Mouse (Mus musculus): ENCODE data around the gene Vars2. TPM values are rescaled to one million over a fixed set of nuclear protein-coding genes. Genes with fewer than 3 reads are reported as not detected.

The Vars2 gene
- total RNA-seq (2023) = 10 to 100 TPM; 44.8 to 58.6 TPM

DNA sequence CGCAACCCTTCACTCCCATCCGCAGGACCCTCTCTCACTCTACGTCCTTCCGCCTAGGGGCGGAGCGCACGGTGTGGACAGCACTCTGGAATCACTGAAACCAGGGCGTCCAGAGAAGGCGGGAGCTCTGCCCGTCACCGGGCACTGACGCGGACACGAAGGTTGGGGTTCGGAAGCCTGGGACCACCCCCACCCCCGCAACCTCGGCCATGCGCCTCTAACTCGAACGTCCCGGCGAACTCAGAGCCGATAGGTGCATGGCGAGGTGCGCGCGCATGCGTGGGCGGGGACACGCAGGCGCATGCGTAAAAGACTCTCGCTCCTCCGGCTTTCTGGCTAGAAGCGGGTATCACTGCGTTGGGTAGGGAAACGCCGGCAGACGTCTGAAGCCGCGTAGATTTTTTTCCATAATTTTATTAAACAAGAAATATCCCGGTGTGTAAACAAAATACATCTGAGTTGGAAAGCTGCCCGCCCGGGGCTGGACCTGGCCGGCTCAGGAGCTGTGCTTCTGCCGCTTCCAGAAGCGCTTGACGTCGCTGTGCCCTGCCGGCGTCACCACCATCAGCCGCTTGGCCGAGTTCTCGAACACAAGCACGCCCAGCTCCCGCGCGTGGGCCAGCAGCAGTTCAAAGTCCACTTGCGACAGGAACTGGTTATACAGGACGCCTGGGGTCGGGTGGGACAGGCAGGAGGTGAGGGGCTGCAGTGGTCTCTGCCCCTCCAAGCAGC, at the start of gene Vars2:
TSS of gene Vars2 (minus strand) at position 259 of the 732 bp plus-strand sequence.

DNA sequence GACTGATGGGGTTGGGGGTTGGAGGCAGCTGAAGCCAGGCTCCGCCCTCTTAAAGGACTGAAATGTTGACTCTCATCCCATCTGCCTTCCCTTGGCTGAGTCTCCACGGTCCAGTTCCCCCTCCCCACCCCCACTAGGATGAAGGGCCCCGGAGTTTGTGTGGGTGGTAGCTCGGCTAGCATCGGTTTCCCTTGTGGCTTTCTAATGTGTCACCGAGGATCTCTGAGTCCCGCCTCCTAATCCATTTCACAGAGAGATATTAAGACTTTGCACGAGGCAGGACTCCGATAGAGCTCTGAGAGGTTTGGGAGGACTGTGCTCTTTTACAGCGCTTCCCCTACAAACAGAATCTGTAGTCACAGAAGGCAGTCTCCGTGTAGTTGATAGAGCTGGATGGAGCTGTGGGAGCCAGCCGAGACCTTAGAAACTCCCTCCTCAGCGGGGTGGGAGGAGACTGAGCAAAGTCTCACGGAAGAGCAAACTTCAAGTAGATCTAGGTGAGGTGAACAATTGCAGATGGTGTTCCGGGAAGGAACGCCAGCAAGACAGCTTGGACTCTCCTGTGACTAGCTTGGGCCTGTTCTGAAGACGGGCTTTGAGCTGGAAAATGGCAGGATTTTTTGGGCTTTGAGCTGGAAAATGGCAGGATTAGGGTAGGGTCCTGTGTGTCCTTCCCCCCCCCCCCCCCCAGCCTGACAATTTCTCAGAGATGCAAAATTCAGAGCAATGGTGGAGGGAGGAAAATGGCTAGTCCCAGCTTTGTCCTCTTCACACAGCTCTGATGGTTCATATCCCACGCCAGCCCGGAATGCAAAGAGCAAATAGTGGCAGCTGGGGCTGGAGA, 37.5 kb upstream of the Vars2 start, which contains the start of gene Ddr1:
TSS of gene Ddr1 (minus strand) at position 1 of the 844 bp plus-strand sequence.

DNA sequence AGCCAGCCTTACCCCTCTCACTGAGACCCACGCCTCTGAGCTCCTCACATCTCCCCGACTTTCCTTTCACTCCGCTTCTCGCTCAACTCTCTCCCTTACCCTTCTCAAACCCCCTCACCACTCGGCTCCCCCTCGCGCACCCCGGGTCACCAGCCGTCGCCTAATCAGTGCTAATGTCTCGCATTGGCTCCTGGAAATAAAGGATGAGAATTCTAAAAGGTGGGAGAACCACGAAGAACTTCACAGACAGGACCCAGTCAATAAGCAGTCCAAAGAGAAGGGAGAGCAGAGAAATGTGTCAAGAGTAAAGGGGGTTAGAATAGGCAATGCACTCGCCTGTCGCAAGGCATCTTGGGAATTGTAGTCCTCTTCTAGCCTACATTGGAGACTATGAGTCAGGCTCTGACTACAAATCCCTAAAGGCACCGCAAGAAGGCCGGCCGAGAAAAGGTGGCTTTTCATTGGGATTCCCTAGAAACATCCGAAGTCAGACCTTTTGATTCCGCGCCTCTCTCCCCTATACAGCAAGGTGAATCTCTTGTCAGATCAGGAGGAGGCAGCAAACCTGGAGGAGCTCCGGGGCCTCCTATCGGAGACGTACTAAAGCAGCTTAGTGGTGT, 6.1 kb upstream of the Vars2 start, which contains the start of gene Gtf2h4:
TSS of gene Gtf2h4 (minus strand) at position 324 of the 620 bp plus-strand sequence.

GRCm38 (mm10) chr17:35643609-35644236, 23.7 kb downstream of the Vars2 start, which contains the start of gene Mucl3:
TSS of gene Mucl3 (minus strand) at chr17:35643695.

DNA sequence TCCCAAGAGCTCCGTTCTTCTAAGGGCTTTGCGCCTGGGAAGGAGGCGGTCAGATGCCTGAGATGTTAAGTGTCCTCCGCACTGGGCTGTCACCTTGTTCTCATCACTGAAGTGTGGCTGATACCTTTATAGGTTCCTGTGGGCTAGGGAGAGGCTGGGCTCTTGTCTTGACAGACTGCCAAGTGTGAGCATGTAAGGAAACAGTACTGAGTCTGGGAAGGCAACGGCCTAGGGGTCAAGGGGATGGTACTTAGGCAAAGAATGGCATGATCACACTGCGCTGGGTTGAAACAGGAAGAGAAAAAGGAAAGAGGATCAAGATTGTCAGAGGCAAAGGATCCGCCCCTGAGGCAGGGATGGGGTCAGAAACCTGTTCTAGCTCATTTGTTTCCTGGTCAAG, 40.9 kb downstream of the Vars2 start, which contains the start of gene Gm9573:
TSS of gene Gm9573 (minus strand) at position 101 of the 400 bp plus-strand sequence.

Other genes starting within 250 kb of the Vars2 start
- gene H2-Q6, start 242.7 kb downstream of the Vars2 start, total RNA-seq (2023) = 100 to 1,000 TPM; 203 to 218 TPM
- 100 to 1,000 TPM; 546 to 576 TPM for gene H2-Q7, start 228.4 kb downstream of the Vars2 start, total RNA-seq (2023)
- gene H2-Q10, start 197.5 kb downstream of the Vars2 start, total RNA-seq (2023) = 10 to 100 TPM; 83.5 to 96.7 TPM
- gene Pou5f1, start 161.6 kb downstream of the Vars2 start, total RNA-seq (2023) = 1 to 10 TPM in 1 of 2 experiments, not detected in 1; 1.1 TPM
- 10 to 100 TPM in 1 of 2 experiments, 1 to 10 TPM in 1; 9.7 to 14.6 TPM for gene Tcf19, start 150.8 kb downstream of the Vars2 start, total RNA-seq (2023)
- 10 to 100 TPM; 16.7 to 18.7 TPM for gene Cchcr1, start 150.5 kb downstream of the Vars2 start, total RNA-seq (2023)
- gene Psors1c2, start 134.4 kb downstream of the Vars2 start, total RNA-seq (2023) = under 1 TPM in 1 of 2 experiments, not detected in 1; 0.70 TPM
- gene Cdsn, start 115.5 kb downstream of the Vars2 start, total RNA-seq (2023) = not detected
- gene 2300002M23Rik, start 100.1 kb downstream of the Vars2 start, total RNA-seq (2023) = not detected
- gene Sfta2, start 66.0 kb downstream of the Vars2 start, total RNA-seq (2023) = not detected
- not detected for gene Gm9573, start 41.0 kb downstream of the Vars2 start, total RNA-seq (2023)
- gene Mucl3, start 23.9 kb downstream of the Vars2 start, total RNA-seq (2023) = not detected
- 10 to 100 TPM; 13.8 to 18.2 TPM for gene Gtf2h4, start 6.1 kb upstream of the Vars2 start, total RNA-seq (2023)
- gene Ddr1, start 37.0 kb upstream of the Vars2 start, total RNA-seq (2023) = 10 to 100 TPM; 13.6 to 16.9 TPM
- 10 to 100 TPM; 11.6 to 12.6 TPM for gene Ier3, start 154.1 kb upstream of the Vars2 start, total RNA-seq (2023)
- 10 to 100 TPM; 44.7 to 60.4 TPM for gene Flot1, start 155.6 kb upstream of the Vars2 start, total RNA-seq (2023)
- gene Tubb5, start 170.7 kb upstream of the Vars2 start, total RNA-seq (2023) = 100 to 1,000 TPM; 597 to 644 TPM
- 10 to 100 TPM; 69.1 to 70.7 TPM for gene Mdc1, start 173.9 kb upstream of the Vars2 start, total RNA-seq (2023)
- gene Nrm, start 193.7 kb upstream of the Vars2 start, total RNA-seq (2023) = 10 to 100 TPM; 17.7 to 25.2 TPM
- gene Ppp1r18, start 198.0 kb upstream of the Vars2 start, total RNA-seq (2023) = 100 to 1,000 TPM; 274 to 296 TPM
- gene Dhx16, start 212.2 kb upstream of the Vars2 start, total RNA-seq (2023) = 100 to 1,000 TPM; 115 to 129 TPM
- gene 2310061I04Rik, start 229.8 kb upstream of the Vars2 start, total RNA-seq (2023) = 10 to 100 TPM; 26.8 to 30.6 TPM
- 10 to 100 TPM in 1 of 2 experiments, 1 to 10 TPM in 1; 8.6 to 18.5 TPM for gene Atat1, start 242.5 kb upstream of the Vars2 start, total RNA-seq (2023)
- 10 to 100 TPM; 56.9 to 67.4 TPM for gene Mrps18b, start 248.8 kb upstream of the Vars2 start, total RNA-seq (2023)
- 100 to 1,000 TPM; 143 to 144 TPM for gene Ppp1r10, start 248.8 kb upstream of the Vars2 start, total RNA-seq (2023)

Measured in T-cell, adult 66 days (primary cell).